Mouse (Mus musculus) MEL (cell line): ENCODE data around the gene Tmem230.

Experiments used
- CTCF ChIP-seq, 3 experiments: IDR thresholded peaks in 2 of 3; conservative IDR thresholded peaks in 1 of 3; 2 replicates each; pipeline ENCODE4 v1.5.1; 2011 to 2012; ENCODE audit warnings: low read length in 3 of 3, low read depth in 2 of 3, mild to moderate bottlenecking in 2 of 3, improper control_type of control experiment in 1 of 3, inconsistent platforms in 1 of 3, mixed read lengths in 1 of 3, moderate library complexity in 1 of 3; ENCODE audit not compliant: control insufficient read depth in 1 of 3, insufficient read depth in 1 of 3, poor library complexity in 1 of 3, severe bottlenecking in 1 of 3
- E2F4 ChIP-seq: IDR thresholded peaks from 2 replicates; pipeline ENCODE4 v1.6.1; 2011; ENCODE audit warnings: low read depth, low read length, improper control_type of control experiment, borderline replicate concordance
- JUND ChIP-seq: IDR thresholded peaks from 2 replicates; pipeline ENCODE4 v1.6.1; 2011; ENCODE audit warnings: low read depth, mild to moderate bottlenecking, improper control_type of control experiment, low read length
- UBTF ChIP-seq: IDR thresholded peaks from 2 replicates; pipeline ENCODE4 v1.6.1; 2012; ENCODE audit warnings: low read depth, mild to moderate bottlenecking, inconsistent platforms, low read length, improper control_type of control experiment, moderate library complexity, borderline replicate concordance; ENCODE audit not compliant: insufficient read depth
- USF1 ChIP-seq: IDR thresholded peaks from 2 replicates; pipeline ENCODE4 v1.6.1; 2014; ENCODE audit warnings: low read depth, mild to moderate bottlenecking, inconsistent platforms, low read length, improper control_type of control experiment, moderate library complexity
- ZC3H11A ChIP-seq: IDR thresholded peaks from 2 replicates; pipeline ENCODE4 v1.6.1; 2012; ENCODE audit warnings: low read depth, mild to moderate bottlenecking, inconsistent platforms, low read length, improper control_type of control experiment

DNA sequence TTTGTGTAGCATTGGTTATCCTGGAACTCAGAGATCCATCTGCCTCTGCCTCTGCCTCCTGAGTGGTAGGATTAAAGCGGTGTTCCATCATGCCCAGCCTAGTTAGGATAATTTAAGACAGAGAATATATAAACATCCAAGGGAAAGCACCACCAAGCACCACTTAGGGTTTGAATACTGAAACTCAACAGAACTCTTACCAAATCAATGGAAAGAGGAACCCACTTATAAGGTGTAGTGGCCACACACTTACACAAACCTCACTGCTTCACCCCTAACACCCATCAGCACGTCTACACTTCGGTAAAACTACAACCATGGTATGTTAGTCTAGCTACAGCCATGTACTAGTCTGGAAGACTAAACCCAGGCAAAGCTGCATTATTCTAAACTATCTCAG lies 4.2 kb downstream of the Tmem230 start:
- TF ChIP-seq UBTF (no peak), ZC3H11A (no peak), JUND (no peak), E2F4 (no peak), CTCF (IDR thresholded peaks at IDR 0.05 in 2 of 3, conservative IDR thresholded peaks at IDR 0.05 in 1 of 3; ENCODE audit: control insufficient read depth in 1 of 3, insufficient read depth in 1 of 3, low read depth in 2 of 3, low read length in 3 of 3, poor library complexity in 1 of 3, severe bottlenecking in 1 of 3) (no peak), USF1 (no peak)
